Mouse (Mus musculus) liver, embryonic 14.5 days (tissue): ENCODE data around the gene Rab3il1.

Source experiments
- CTCF ChIP-seq: IDR thresholded peaks from 2 replicates; pipeline ENCODE4 v1.5.1; 2016; ENCODE audit warnings: antibody characterized with exemption, low read depth, control low read depth
- EP300 ChIP-seq: IDR thresholded peaks from 2 replicates; pipeline ENCODE4 v1.6.1; 2016; ENCODE audit warnings: antibody characterized with exemption, low read depth

DNA sequence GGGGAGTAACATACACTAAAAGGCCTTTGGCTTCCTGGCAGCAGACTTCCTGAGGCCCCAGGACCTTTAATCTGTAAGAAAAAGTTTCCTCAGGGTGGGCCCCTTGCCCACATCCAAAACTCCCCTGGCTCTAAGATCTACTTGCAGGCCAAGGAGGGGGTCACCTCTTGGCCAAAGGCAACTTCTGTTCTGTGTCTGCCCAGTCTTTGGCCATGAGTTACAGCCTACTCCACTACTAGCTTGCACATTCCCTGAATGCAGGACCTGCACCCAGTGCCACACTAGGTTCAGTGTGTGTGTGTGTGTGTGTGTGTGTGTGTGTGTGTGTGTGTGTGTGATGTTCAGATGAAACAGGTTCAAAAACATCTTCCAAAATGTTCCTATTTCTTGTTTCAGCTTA is 13.9 kb upstream of the Rab3il1 start:
- TF ChIP-seq CTCF (no peak), EP300 (no peak)
